Mouse (Mus musculus): Measurements from ENCODE around the gene Adgrl2.

The Adgrl2 gene

DNA sequence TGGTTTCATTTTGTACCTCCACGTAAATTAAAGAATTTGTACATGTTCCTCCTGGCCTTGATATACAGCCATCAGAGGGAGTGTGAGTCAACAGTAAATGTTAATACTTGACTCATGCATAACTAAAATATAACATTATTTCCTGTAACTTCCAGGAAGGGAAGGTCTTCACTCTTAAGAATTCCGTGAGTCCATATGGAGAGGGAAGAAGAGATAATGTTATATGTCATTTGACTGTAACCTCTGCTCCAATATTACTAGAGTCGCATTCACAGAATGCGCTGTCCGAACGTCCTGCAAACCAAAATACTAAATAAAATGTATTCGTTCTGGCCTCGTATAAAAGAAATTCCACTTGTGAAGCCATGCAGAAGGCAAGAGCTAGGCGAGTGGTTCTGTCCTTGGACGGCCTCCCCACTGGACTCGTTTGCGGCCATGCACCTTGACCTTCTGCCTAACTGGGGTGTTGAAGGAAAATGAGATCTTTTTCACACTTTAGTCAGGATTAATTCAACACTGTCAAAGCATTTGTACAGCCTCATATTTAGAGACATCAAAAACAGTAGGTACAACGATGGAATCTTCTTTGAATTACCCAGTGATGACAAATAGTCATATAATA lies 68.3 kb downstream of the Adgrl2 start:
- no peak for DNase-seq (ENCODE audit: low spot score in 2 of 2)

DNA sequence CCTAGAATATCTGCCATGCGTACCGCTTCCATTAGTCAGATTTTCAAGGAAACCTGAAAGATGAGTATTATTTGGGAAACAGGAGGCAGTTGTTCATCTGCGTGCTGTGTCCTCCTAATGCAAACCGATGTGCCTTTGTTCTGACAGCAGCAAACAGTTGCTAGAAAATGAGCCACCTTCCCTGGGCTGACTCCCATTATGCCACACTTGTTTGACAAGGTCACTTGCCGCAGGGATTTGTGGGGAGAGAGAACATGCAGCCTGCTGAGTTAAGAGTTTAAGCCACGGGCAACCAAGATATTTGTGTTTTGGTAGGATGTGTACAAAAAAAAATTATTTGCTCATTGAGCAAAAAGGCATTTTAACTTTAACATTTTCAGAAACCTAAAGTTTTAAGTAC lies 69.5 kb downstream of the Adgrl2 start:
- DNase-seq (ENCODE audit: low spot score in 2 of 2) = no peak

- DNase-seq (ENCODE audit: low spot score in 2 of 2) = no peak
These were observed 71.9 kb downstream of the Adgrl2 start for GRCm38 (mm10) chr3:148918425-148918824.

DNA sequence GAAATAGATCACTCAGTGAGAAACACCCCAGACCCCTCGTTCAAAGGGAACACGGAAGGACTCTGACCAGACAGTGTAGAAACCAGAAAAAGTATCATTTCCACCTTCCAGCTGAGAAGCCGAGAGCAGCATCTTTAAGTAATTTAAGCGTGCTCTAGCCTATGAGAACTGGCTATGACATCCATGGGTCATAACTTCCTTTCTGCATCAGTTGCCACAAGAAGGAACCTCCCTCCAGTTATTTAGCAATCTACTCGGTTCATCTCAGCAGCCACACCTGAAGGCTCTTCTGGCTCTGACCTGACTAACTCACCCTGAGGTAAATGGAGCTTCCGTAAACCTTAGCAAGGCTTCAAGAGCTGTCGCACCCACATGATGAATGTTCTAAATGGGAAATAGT lies 72.5 kb downstream of the Adgrl2 start:
- no peak for DNase-seq (ENCODE audit: low spot score in 2 of 2)

DNA sequence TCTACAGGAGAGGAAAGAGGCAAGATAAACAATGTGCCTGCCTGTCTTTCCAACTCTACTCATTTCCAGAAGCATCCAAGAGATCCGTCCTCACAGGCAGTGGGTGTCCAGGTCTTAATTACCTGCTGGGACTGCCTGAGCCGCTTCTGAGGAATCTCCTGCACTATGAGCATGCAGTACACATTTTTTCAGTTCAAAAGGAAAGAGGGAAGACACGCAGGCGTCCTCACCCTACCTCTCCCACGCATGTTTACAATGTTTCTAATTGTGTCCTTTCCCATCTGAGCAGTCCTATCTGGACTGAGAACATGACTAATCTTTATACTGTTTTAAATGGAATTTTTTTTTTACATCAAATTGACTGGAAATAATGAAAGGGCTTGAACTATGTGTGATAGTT lies 74.1 kb downstream of the Adgrl2 start:
- no peak for DNase-seq (ENCODE audit: low spot score in 2 of 2)

DNA sequence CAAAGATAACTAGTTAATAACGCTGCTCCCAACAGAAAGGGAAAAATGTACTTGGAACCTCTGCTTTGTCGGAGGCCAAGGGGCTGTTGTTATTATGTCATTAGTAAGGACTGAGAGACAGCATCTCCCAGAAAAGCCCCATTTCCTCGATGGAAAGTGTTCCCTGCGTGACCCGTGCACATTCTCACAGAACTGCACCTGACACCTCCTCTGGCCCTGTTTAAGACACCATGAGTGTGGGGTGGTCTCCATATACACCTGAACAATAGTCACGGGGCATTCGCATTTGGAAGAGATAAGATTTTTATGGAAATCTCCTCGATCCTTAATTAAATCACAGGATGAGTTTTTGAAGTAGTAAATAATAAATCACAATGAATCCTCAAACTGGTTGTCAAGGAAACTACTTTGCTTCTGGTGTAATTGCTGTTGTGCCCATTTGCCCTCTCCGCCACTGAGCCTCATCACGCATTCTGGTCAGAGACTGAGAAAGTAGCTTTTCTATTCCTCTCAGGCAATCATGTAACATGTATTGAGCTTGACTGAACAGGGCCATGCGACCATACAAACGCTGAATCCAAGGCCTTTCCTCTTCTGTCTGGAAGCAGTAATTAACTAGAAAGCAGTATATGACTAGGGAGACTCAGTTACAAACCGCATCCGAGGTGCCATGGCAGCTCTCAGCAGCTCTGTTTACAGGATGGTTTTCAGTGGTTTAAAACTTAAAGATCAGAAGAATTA lies 77.2 kb downstream of the Adgrl2 start:
- no peak for DNase-seq (ENCODE audit: low spot score in 2 of 2)

GRCm38 (mm10) chr3:148912536-148912935 lies 77.8 kb downstream of the Adgrl2 start:
- DNase-seq (ENCODE audit: low spot score in 2 of 2) = no peak

- no peak for DNase-seq (ENCODE audit: low spot score in 2 of 2)
These were observed 82.5 kb downstream of the Adgrl2 start for GRCm38 (mm10) chr3:148907873-148908272.

DNA sequence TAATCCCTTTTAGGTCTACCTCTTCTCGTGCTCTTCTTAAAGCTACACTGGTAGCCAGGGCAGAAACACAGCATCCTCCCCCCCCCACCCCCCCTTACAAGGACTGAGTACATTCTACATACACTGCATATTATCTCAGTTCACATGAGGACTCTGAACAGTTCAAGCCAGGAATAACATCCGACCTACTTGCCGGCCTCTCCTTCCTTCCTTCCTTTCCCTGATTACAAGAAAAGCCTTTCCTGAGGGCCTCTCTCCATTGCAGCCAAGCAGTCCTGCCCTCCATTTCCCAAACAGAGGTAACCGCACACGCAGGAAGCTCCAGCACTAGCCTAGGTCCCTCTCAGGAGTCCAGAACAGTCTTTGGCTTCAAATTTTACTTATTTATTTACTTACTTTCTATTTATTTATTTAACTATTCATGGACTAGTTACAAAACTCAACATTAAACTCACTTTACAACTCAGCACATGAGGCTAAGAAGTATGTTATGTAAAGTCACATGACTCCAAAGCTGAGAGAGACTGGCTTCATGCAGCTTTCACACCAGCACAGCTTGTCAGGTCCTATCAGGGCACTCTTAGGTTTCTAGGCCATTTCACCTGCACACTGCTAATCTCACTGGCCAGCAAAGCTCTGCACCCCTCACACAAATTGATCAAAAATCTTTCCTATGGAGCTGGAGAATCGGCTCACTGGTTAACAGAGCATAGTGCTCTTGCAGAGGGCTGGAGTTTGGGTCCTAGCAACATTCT lies 83.2 kb downstream of the Adgrl2 start:
- no peak for DNase-seq (ENCODE audit: low spot score in 2 of 2)

- DNase-seq (ENCODE audit: low spot score in 2 of 2) = no peak
These were observed 84.2 kb downstream of the Adgrl2 start for GRCm38 (mm10) chr3:148905906-148906779.

DNA sequence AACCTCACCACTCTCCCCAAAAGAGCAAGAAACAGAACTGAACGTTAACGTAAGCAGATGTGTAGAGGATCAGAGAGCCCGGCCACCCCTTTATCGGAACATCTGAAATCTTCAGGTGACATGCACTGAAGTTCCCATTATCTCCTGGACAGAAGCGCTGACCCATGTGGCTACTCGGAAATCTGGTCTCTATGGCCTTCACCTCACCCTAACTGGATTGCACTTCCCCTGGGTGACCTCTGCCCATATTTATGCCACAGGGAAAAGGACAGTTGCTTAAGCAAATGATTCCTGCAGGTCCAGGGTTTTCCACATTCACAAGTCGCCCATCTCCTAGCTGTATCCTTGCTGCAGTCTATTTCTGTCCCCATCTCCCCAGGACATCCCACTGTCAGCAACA lies 84.9 kb downstream of the Adgrl2 start:
- no peak for DNase-seq (ENCODE audit: low spot score in 2 of 2)

GRCm38 (mm10) chr3:148899857-148900256 lies 90.5 kb downstream of the Adgrl2 start:
- no peak for DNase-seq (ENCODE audit: low spot score in 2 of 2)

- no peak for DNase-seq (ENCODE audit: low spot score in 2 of 2)
These were observed 90.9 kb downstream of the Adgrl2 start for GRCm38 (mm10) chr3:148899416-148899815.

DNA sequence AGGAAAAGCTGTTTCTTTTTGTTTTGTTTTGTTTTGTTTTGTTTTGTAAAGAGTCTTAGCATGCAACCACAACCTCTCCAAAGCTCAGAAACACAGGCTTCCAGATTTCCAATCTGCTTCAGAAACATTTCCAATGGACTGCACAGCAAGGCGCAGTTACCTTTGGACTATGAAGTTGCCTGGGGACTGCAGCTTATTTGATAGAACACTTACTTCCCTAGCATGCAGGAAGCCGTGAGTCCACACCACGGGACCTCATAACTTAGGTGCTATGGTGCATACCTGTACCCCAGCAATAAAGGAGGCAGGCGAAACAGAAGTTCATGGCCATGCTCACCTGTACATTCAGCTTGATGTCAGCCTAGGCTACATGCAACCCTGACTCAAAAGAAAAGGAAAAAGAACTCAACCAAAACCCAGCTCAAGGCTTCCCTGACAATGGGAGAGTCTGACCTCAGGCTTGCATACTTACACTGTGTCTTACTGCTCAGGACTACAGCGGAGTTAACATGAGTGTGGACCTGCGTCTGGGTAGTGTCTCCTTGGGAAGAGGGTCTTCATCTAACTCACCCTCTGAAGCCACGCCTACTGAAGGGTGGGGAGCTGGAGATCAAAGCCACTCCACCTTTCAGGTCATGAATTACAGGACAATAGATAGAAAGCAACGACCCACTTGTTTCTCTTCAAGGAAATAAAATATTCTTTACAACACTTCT lies 91.7 kb downstream of the Adgrl2 start:
- no peak for DNase-seq (ENCODE audit: low spot score in 2 of 2)

DNA sequence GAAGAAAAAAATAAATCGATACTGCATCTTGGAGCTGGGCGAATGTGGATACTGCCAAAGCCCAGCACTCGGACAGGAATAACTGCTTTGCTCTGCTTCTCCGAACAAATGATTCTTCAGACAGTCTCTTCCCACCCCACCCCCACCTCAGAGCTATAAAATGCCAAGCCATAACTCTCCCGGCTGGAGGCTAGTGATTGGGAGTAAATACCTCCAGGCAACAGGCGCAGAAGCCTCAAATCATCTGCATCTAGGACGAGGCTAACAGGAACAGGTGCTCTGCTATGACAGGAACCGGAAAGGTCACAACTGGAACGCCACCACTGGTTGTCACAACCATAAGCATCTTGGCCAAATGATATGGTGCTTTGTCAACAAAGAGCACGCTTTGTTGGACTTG lies 94.1 kb downstream of the Adgrl2 start:
- no peak for DNase-seq (ENCODE audit: low spot score in 2 of 2)

DNA sequence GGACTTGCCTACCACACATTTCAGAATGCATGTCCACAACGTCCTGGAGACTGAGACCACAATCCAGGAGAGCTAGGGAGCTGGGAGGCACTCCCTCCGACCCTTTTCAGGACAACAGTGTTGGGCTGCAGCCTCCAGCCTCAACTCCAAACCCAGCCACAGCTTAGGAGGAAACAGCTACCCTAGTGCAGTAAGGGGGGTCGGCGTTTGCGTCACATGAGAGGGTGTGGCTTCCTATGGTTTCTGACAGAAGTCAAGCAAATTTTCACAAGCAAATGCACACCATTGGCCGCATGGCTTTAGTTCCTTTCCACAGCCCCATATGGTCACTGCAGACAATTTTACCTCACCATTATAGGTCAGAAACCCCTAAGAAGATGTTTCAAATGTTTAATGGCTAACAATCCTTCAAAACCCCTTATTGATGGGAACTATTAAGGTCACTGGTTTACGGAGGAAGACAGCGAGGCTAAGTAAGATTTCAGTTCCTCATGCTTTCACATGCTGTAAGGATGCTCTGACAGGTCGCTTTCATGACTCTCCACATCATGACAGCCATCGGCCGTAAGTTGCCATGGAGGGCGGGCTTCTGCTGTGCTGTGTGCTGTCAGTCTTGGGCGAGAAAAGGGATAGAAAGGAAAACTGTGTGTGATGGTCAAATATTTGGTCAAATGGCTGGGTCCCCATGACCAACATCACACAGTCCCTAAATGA lies 94.8 kb downstream of the Adgrl2 start:
- DNase-seq (ENCODE audit: low spot score in 2 of 2) = no peak

DNA sequence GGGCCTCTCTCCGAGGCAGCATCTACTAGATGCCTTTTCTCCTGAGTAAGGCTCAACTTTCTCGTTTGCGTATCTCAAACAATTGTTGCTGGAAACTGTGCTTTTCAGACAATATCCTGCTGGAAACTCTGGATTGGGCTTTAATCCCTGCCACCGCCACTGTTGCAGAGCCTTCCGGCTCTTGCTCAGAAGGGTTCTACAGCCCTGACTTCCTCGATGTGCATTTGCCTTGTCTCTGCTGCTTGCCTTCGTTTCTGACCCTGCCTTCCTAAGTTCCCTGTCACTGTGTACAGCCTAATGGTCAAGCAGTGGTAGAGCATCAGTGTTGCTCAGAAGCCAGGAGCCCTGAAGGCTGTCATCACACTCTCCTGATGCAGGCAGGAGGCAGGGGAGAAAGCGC lies 95.5 kb downstream of the Adgrl2 start:
- no peak for DNase-seq (ENCODE audit: low spot score in 2 of 2)

GRCm38 (mm10) chr3:148887902-148888301 lies 102.5 kb downstream of the Adgrl2 start:
- no peak for DNase-seq (ENCODE audit: low spot score in 2 of 2)

GRCm38 (mm10) chr3:148886956-148887355 lies 103.4 kb downstream of the Adgrl2 start:
- DNase-seq (ENCODE audit: low spot score in 2 of 2) = no peak

DNA sequence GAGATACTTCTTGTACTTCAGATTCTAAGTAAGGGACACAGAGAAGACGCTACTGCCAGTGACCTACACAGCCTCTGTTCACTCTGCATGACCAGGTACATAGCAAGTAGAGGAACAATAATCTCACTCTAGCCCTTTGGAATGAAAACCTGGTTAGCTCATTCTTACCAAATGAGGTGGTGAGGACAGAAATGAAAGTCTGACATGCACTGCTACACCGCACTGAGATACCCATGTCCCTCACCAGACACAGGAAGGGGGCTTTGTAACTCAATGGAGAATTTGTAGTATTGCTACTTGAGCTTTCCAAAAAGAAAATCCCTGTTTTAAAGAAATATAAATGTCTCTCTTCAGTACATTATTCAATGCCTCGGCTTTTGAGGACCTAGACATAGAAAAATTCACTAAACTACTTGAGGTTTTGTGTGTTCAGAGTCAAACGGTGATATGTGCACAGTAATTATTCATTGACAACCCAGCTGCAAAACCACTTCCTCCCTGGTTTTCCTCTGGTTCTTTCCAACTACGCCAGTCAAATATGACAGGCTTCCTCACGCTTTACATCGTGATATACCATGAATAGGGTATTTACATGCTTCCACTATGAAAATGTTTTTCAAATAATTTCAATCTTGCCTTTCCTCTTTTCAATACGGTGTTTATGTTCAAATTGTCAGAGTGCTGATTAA lies 104.2 kb downstream of the Adgrl2 start:
- DNase-seq (ENCODE audit: low spot score in 2 of 2) = no peak

All from urinary bladder, postnatal 36 days (tissue).